Mouse (Mus musculus): ENCODE results near the gene Actrt3. TPM values are rescaled to one million over a fixed set of nuclear protein-coding genes. Genes with fewer than 3 reads are reported as not detected.

Actrt3 gene
- polyA plus RNA-seq (2015; fragmentation: Nextera tagmentation; extraction: Ambion mirVana): 0.11 TPM in 1 of 2 replicates, not detected in the other

DNA sequence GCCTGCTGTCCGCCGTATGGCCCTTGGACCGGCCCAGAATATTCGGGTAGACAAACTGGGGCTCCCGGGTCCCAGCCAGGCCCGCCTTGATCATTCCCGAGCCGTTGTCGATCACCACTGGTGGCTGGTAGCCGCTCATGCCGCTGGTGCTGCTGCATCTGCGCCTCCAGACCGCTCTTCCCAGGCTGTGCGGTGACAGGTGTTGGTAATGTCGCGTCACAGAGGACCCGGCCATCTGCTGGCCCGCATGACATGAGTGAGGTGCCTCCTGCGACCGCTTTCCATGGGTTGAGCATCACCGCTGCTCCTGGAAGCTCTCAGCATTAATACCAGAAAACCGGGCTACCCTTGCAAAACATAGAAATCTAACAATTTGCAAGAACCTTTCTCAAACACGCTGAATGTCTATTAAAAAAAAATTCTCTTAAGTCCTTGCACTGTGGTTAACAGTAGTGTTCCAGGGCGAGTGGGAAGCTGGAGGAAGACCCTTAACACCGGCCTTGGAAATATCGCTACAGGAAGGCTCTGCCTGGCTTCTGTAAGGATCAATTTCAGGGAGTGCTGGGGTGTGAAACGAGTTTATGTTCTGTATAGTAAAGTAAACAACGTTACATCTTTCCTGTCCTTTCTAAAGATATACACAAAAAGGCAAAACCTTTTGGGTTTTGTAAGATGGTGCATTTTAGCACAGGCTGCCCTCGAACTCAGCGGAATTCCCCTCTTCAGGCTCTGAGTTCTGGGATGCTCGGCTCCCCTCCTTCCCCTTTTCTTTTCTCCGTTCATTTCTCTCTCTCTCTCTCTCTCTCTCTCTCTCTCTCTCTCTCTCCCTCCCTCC, at the start of gene Actrt3:
Gene Actrt3, minus strand, starts transcription at position 229 of the 835 bp plus-strand sequence.
- H3K36me3 ChIP-seq: peaks cover 12% of the 10 kb centered on the region; the same call in 1 of the 2 replicates
- H3K9ac ChIP-seq: peak within 1 kb of the TSS; percentile 69
- no peak for ATAC-seq (ENCODE audit: low FRiP score, low read depth)
- H3K4me1 ChIP-seq: peaks cover 25% of the 10 kb centered on the region
- H3K4me3 ChIP-seq: peak within 1 kb of the TSS; percentile 94
- peak within 1 kb of the TSS; percentile 93 for H3K4me2 ChIP-seq (replicated peaks)
- peaks cover 14% of the 10 kb centered on the region for H3K27me3 ChIP-seq
- 1% methylated on average over 32 of the region's 32 CpGs for WGBS
- peak within 1 kb of the TSS; percentile 39; the same call in 1 of the 2 replicates for H3K27ac ChIP-seq
- no peaks in the 10 kb centered on the region for H3K9me3 ChIP-seq

GRCm38 (mm10) chr3:30648466-30648865, 48.7 kb upstream of the Actrt3 start:
- no peak overlapping the region for H3K9ac ChIP-seq

DNA sequence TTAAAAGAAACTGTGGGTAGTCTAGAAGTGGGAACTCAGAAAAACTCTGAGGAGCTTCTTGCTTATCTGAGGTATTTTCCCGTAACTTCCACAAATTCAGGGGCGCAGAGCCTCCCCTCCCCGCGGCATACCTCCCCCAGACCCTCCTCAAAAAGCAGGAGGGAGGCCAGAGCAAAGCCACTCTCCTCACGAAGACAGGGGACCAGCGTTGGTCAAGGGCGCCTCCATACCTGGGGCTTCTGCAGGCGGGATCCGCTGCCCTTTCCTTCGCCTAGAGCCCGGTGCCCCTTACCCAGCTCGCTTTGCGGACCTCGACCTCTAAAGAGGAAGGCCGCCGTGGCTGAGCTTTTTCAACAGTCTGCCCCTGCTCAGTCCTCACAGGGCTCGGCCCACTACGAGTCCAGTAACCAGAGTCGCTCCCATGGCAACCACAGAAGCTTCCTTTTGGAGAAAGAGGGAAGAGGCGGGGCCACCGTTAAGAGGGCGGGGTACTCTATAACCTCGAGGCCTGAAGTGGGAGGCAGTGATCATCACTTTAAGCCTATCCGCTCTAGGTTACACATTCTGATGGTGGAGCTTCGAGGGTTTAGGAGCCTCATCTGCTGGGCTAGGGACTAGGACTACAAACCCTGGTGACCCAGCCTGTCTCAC, 47.8 kb upstream of the Actrt3 start, which contains the start of gene Lrrc34:
Gene Lrrc34, minus strand, starts transcription at position 430 of the 651 bp plus-strand sequence.
- Histone ChIP-seq H3K4me2 (replicated peaks) (peak within 1 kb of the TSS; percentile 74), H3K9ac (peak within 1 kb of the TSS; percentile 65), H3K4me1 (0 out of 2 replicates have a peak, but pooled peaks cover 10% of the 10 kb centered on the region), H3K27me3 (peaks cover 42% of the 10 kb centered on the region), H3K9me3 (no peaks in the 10 kb centered on the region), H3K36me3 (no peaks in the 10 kb centered on the region), H3K27ac (no peak within 1 kb of the TSS), H3K4me3 (peak within 1 kb of the TSS; percentile 40)
- ATAC-seq (ENCODE audit: low FRiP score, low read depth): peak; percentile 92
- 2% methylated on average over 25 of the region's 25 CpGs for WGBS

More at GRCm38 (mm10) chr3:30648466-30648865, 48.7 kb upstream of the Actrt3 start:
- 96% methylated on average over 2 of the region's 2 CpGs for WGBS
- ATAC-seq (ENCODE audit: low FRiP score, low read depth): no peak
- Histone ChIP-seq H3K4me1 (0 out of 2 replicates have a peak, but pooled peaks cover 10% of the 10 kb centered on the region), H3K36me3 (no peaks in the 10 kb centered on the region), H3K4me3 (no peak overlapping the region), H3K27me3 (peaks cover 42% of the 10 kb centered on the region), H3K27ac (no peak overlapping the region), H3K9me3 (no peaks in the 10 kb centered on the region), H3K4me2 (replicated peaks) (no peak overlapping the region)

DNA sequence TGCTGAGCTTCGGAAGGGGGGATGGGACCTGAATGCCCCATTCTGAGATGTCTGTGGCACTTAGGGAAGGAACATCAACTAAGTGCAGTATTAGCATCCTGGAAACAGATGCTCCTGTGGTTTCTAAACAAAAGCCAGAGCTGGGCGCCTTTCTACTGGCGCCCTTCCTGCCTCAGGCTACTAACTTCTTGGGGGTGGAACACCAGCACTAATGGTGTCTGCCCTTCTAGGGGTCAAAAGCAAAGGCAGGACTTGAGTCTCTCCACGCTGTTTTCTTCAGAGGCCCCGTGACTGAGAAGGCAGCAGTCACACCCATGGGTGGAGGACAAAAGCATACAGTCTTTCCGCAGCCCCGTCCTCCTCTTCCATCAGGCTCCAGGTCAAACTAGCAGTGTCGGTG, 47.0 kb upstream of the Actrt3 start:
- Histone ChIP-seq H3K9me3 (no peaks in the 10 kb centered on the region), H3K4me3 (no peak overlapping the region), H3K9ac (no peak overlapping the region), H3K36me3 (no peaks in the 10 kb centered on the region), H3K4me2 (replicated peaks) (peak overlapping the region; percentile 74; the same call in 1 of the 2 replicates), H3K27me3 (peaks cover 38% of the 10 kb centered on the region), H3K27ac (no peak overlapping the region), H3K4me1 (0 out of 2 replicates have a peak, but pooled peaks cover 10% of the 10 kb centered on the region)
- WGBS: 47% methylated on average over 8 of the region's 8 CpGs
- ATAC-seq (ENCODE audit: low FRiP score, low read depth): no peak

GRCm38 (mm10) chr3:30644207-30644606, 44.5 kb upstream of the Actrt3 start, which contains the start of gene Lrriq4:
Lrriq4 (plus strand) TSS chr3:30644507.
- Histone ChIP-seq H3K4me3 (no peak within 1 kb of the TSS), H3K36me3 (no peaks in the 10 kb centered on the region), H3K4me2 (replicated peaks) (no peak within 1 kb of the TSS), H3K27me3 (peaks cover 13% of the 10 kb centered on the region), H3K9ac (no peak within 1 kb of the TSS), H3K27ac (no peak within 1 kb of the TSS), H3K4me1 (0 out of 2 replicates have a peak, but pooled peaks cover 6% of the 10 kb centered on the region), H3K9me3 (no peaks in the 10 kb centered on the region)
- 63% methylated on average over 2 of the region's 2 CpGs for WGBS
- ATAC-seq (ENCODE audit: low FRiP score, low read depth): no peak

GRCm38 (mm10) chr3:30635629-30636028, 35.9 kb upstream of the Actrt3 start:
- Histone ChIP-seq H3K9me3 (no peaks in the 10 kb centered on the region), H3K27me3 (no peaks in the 10 kb centered on the region), H3K4me1 (no peaks in the 10 kb centered on the region), H3K4me2 (replicated peaks) (no peak overlapping the region), H3K4me3 (no peak overlapping the region), H3K27ac (no peak overlapping the region), H3K36me3 (no peaks in the 10 kb centered on the region), H3K9ac (no peak overlapping the region)
- ATAC-seq (ENCODE audit: low FRiP score, low read depth): no peak
- WGBS: 86% methylated on average over 4 of the region's 4 CpGs

- Histone ChIP-seq H3K36me3 (no peaks in the 10 kb centered on the region), H3K4me3 (no peak overlapping the region), H3K4me1 (no peaks in the 10 kb centered on the region), H3K4me2 (replicated peaks) (no peak overlapping the region), H3K27me3 (no peaks in the 10 kb centered on the region), H3K27ac (no peak overlapping the region), H3K9ac (no peak overlapping the region), H3K9me3 (no peaks in the 10 kb centered on the region)
- 59% methylated on average over 3 of the region's 3 CpGs for WGBS
- ATAC-seq (ENCODE audit: low FRiP score, low read depth): no peak
Observed at GRCm38 (mm10) chr3:30633681-30634080, 33.9 kb upstream of the Actrt3 start.

- Histone ChIP-seq H3K9me3 (no peaks in the 10 kb centered on the region), H3K27me3 (no peaks in the 10 kb centered on the region), H3K4me1 (no peaks in the 10 kb centered on the region), H3K36me3 (peaks cover 37% of the 10 kb centered on the region), H3K4me3 (no peak overlapping the region), H3K9ac (no peak overlapping the region), H3K27ac (no peak overlapping the region), H3K4me2 (replicated peaks) (no peak overlapping the region)
- WGBS: 80% methylated on average over 8 of the region's 8 CpGs
- ATAC-seq (ENCODE audit: low FRiP score, low read depth): no peak
Observed at GRCm38 (mm10) chr3:30620132-30620531, 20.4 kb upstream of the Actrt3 start.

DNA sequence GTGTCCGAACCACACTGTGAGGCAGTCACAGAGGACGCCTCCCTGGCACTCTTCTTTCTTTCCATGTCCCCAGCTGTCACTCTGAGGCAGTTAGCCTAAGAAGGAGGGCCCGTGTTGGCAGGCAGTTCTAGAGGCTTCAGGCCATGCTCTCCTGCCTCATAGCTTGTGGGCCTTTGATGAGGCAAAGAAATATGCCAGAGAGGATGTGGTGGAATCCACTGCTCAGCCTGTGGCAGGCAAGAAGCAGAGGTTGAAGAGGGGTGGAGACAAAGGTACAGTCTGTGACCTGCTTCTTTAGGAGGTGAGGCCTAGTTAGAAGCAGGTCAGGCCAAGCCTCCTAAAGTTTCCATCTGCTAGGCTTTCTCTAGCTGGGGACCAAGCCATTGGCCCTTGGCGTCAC, 11.2 kb upstream of the Actrt3 start:
- ATAC-seq (ENCODE audit: low FRiP score, low read depth): no peak
- H3K27ac ChIP-seq: no peak overlapping the region
- H3K4me3 ChIP-seq: no peak overlapping the region
- H3K9ac ChIP-seq: no peak overlapping the region
- H3K4me1 ChIP-seq: no peaks in the 10 kb centered on the region
- H3K27me3 ChIP-seq: no peaks in the 10 kb centered on the region
- 88% methylated on average over 4 of the region's 4 CpGs for WGBS
- no peaks in the 10 kb centered on the region for H3K9me3 ChIP-seq
- H3K4me2 ChIP-seq (replicated peaks): no peak overlapping the region
- peaks cover 75% of the 10 kb centered on the region for H3K36me3 ChIP-seq

DNA sequence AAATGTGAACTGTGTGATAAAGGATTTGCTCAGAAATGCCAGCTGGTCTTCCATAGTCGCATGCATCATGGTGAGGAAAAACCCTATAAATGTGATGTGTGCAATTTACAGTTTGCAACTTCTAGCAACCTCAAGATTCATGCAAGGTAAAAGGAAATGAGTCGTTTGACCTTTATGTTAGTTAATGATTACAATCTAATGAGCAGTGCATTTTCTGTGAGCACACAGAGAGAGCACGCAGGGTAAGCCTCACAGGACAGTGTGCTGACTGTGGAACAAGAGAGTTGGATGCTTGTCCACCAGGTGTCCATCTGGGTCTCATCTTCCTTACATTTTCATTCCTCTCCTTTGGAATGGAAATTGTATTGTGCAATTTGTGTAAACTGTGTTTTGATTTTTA, 9.3 kb upstream of the Actrt3 start:
- H3K4me3 ChIP-seq: no peak overlapping the region
- no peak overlapping the region for H3K27ac ChIP-seq
- no peak for ATAC-seq (ENCODE audit: low FRiP score, low read depth)
- no peak overlapping the region for H3K9ac ChIP-seq
- no peak overlapping the region for H3K4me2 ChIP-seq (replicated peaks)
- peaks cover 70% of the 10 kb centered on the region for H3K36me3 ChIP-seq
- WGBS: 88% methylated on average over 3 of the region's 3 CpGs
- no peaks in the 10 kb centered on the region for H3K4me1 ChIP-seq
- H3K27me3 ChIP-seq: no peaks in the 10 kb centered on the region
- no peaks in the 10 kb centered on the region for H3K9me3 ChIP-seq

DNA sequence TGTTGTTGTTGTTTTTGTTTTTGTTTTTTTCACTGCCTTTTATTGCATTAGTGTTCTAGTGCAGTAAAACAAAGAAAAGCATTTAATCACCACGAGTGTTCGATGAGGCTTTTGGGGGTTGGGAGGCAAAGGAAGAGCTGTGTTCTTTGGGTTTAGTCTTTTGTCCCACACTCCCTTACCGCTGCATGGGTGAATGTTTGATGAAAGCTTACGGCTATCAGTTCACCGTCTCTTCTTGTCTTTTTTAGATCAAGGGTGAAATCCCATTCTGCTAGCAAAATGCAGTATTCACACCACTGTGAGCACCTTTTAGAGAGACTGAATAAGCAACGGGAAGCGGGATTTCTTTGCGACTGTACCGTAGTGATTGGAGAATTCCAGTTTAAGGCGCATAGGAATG, 3.5 kb upstream of the Actrt3 start:
- ATAC-seq (ENCODE audit: low FRiP score, low read depth): no peak
- peak overlapping the region; percentile 94 for H3K4me3 ChIP-seq
- peaks cover 32% of the 10 kb centered on the region for H3K36me3 ChIP-seq
- H3K27ac ChIP-seq: no peak overlapping the region
- no peaks in the 10 kb centered on the region for H3K9me3 ChIP-seq
- H3K4me1 ChIP-seq: peaks cover 19% of the 10 kb centered on the region
- peak overlapping the region; percentile 89 for H3K9ac ChIP-seq
- H3K4me2 ChIP-seq (replicated peaks): peak overlapping the region; percentile 93
- H3K27me3 ChIP-seq: peaks cover 3% of the 10 kb centered on the region
- 47% methylated on average over 10 of the region's 10 CpGs for WGBS

- 0% methylated on average over 27 of the region's 27 CpGs for WGBS
- peaks cover 9% of the 10 kb centered on the region for H3K27me3 ChIP-seq
- peaks cover 28% of the 10 kb centered on the region for H3K36me3 ChIP-seq
- no peak; the same call in 1 of the 2 replicates for ATAC-seq (ENCODE audit: low FRiP score, low read depth)
- H3K9ac ChIP-seq: peak overlapping the region; percentile 89
- H3K27ac ChIP-seq: peak overlapping the region; percentile 95
- no peaks in the 10 kb centered on the region for H3K9me3 ChIP-seq
- H3K4me1 ChIP-seq: peaks cover 19% of the 10 kb centered on the region
- peak overlapping the region; percentile 93 for H3K4me2 ChIP-seq (replicated peaks)
- peak overlapping the region; percentile 94 for H3K4me3 ChIP-seq
Observed at GRCm38 (mm10) chr3:30602740-30603098, 3.0 kb upstream of the Actrt3 start.
